Mouse (Mus musculus) heart, embryonic 16.5 days (tissue): ENCODE data around the gene Gm10300. TPM values are rescaled to one million over a fixed set of nuclear protein-coding genes. Genes with fewer than 3 reads are reported as not detected.

Experiments used
- ATAC-seq: fragments of 200-750 bp; cut with Nextera tagmentation; replicated peaks from 2 replicates; pipeline ENCODE4 v1.8.0; 2017; ENCODE audit warnings: moderate number of reproducible peaks; ENCODE audit not compliant: insufficient read depth, low FRiP score; ENCODE audit errors: extremely low read depth
- H3K27ac ChIP-seq: fragments of 300-500 bp; sonication (generic); 2 replicates; pipeline ENCODE4 v1.5.1; 2014; ENCODE audit warnings: mild to moderate bottlenecking, low read length, control low read depth, moderate library complexity
- H3K27me3 ChIP-seq: fragments of 300-500 bp; sonication (generic); 2 replicates; pipeline ENCODE4 v1.6.1; 2014; ENCODE audit warnings: low read length, mixed read lengths; ENCODE audit not compliant: control insufficient read depth, insufficient read depth
- H3K36me3 ChIP-seq: fragments of 300-500 bp; sonication (generic); 2 replicates; pipeline ENCODE4 v1.6.1; 2014; ENCODE audit not compliant: control insufficient read depth, insufficient read depth
- H3K4me1 ChIP-seq: fragments of 300-500 bp; sonication (generic); 2 replicates; pipeline ENCODE4 v1.6.1; 2014; ENCODE audit warnings: low read length, mixed read lengths; ENCODE audit not compliant: control insufficient read depth, insufficient read depth
- H3K4me2 ChIP-seq: fragments of 300-500 bp; sonication (generic); 2 replicates; pipeline ENCODE4 v1.6.1; 2014; ENCODE audit warnings: low read depth, mild to moderate bottlenecking, control low read depth, low read length
- H3K4me3 ChIP-seq: fragments of 300-500 bp; sonication (generic); 2 replicates; pipeline ENCODE4 v1.5.1; 2014; ENCODE audit warnings: mild to moderate bottlenecking, control low read depth, low read length
- H3K9ac ChIP-seq: fragments of 300-500 bp; sonication (generic); 2 replicates; pipeline ENCODE4 v1.6.1; 2014; ENCODE audit warnings: low read length, control low read depth
- H3K9me3 ChIP-seq: fragments of 300-500 bp; sonication (generic); replicated peaks from 2 replicates; pipeline ENCODE4 v1.6.1; 2016; ENCODE audit warnings: low read length; ENCODE audit not compliant: control insufficient read depth
- WGBS: fragments of 180-500 bp; shearing (Covaris S2); extraction: QIAGEN DNeasy Blood & Tissue Kit; methylation state at CpG from one replicate; pipeline ENCODE4 v1.1.7; 2014; 5-methylcytosine and 5-hydroxymethylcytosine counted together
- polyA plus RNA-seq: library from polyadenylated mRNA; unstranded; fragments of >200 nt; fragmentation: Nextera tagmentation; extraction: Ambion mirVana; gene quantifications from 2 replicates; pipeline ENCODE4 v1.2.1, GENCODE M21; 2015

Gm10300 gene
- polyA plus RNA-seq, 1 experiment from 2014 or later = 0.05 TPM

GRCm38 (mm10) chr4:132048995-132049404 is 25.5 kb upstream of the Gm10300 start:
- peaks cover 18% of the 10 kb centered on the region for H3K4me1 ChIP-seq
- H3K27me3 ChIP-seq = no peaks in the 10 kb centered on the region
- no peaks in the 10 kb centered on the region for H3K9me3 ChIP-seq
- peak overlapping the region; percentile 93 for H3K9ac ChIP-seq
- H3K36me3 ChIP-seq = no peaks in the 10 kb centered on the region
- WGBS = 0% methylated on average over 31 of the region's 46 CpGs
- H3K4me3 ChIP-seq = peak overlapping the region; percentile 92
- H3K27ac ChIP-seq = peak overlapping the region; percentile 76
- H3K4me2 ChIP-seq = peak overlapping the region; percentile 99
- peak; percentile 98 for ATAC-seq

GRCm38 (mm10) chr4:132049549-132050200 is 24.8 kb upstream of the Gm10300 start:
- peak overlapping the region; percentile 92 for H3K4me3 ChIP-seq
- WGBS = 14% methylated on average over 14 of the region's 15 CpGs
- peak overlapping the region; percentile 50 for H3K9ac ChIP-seq
- no peaks in the 10 kb centered on the region for H3K36me3 ChIP-seq
- H3K4me2 ChIP-seq = peak overlapping the region; percentile 99
- ATAC-seq = no peak
- peaks cover 16% of the 10 kb centered on the region for H3K4me1 ChIP-seq
- no peaks in the 10 kb centered on the region for H3K9me3 ChIP-seq
- H3K27ac ChIP-seq = peak overlapping the region; percentile 61
- H3K27me3 ChIP-seq = no peaks in the 10 kb centered on the region

GRCm38 (mm10) chr4:132051321-132052275 is 22.9 kb upstream of the Gm10300 start:
- Histone ChIP-seq H3K27me3 (no peaks in the 10 kb centered on the region), H3K4me1 (peaks cover 16% of the 10 kb centered on the region), H3K9me3 (no peaks in the 10 kb centered on the region), H3K36me3 (no peaks in the 10 kb centered on the region), H3K4me3 (no peak overlapping the region), H3K4me2 (no peak overlapping the region), H3K27ac (no peak overlapping the region), H3K9ac (no peak overlapping the region)
- ATAC-seq = no peak
- WGBS = 67% methylated on average over 10 of the region's 10 CpGs

GRCm38 (mm10) chr4:132057311-132057710 is 17.2 kb upstream of the Gm10300 start:
- Histone ChIP-seq H3K36me3 (no peaks in the 10 kb centered on the region), H3K27me3 (no peaks in the 10 kb centered on the region), H3K4me1 (peaks cover 19% of the 10 kb centered on the region), H3K9me3 (no peaks in the 10 kb centered on the region), H3K27ac (no peak overlapping the region; the same call in 1 of the 2 replicates), H3K4me3 (no peak overlapping the region), H3K9ac (no peak overlapping the region), H3K4me2 (no peak overlapping the region)
- ATAC-seq = no peak

GRCm38 (mm10) chr4:132059541-132059940 is 15.0 kb upstream of the Gm10300 start:
- Histone ChIP-seq H3K27ac (no peak overlapping the region), H3K27me3 (no peaks in the 10 kb centered on the region), H3K9ac (no peak overlapping the region), H3K9me3 (no peaks in the 10 kb centered on the region), H3K4me3 (no peak overlapping the region), H3K4me1 (peaks cover 23% of the 10 kb centered on the region), H3K4me2 (no peak overlapping the region), H3K36me3 (no peaks in the 10 kb centered on the region)
- no peak for ATAC-seq
- 97% methylated on average over 2 of the region's 2 CpGs for WGBS

GRCm38 (mm10) chr4:132060040-132060832 is 14.3 kb upstream of the Gm10300 start:
- no peak; the same call in 1 of the 2 replicates for ATAC-seq
- H3K9ac ChIP-seq = no peak overlapping the region
- H3K4me1 ChIP-seq = peaks cover 23% of the 10 kb centered on the region
- H3K36me3 ChIP-seq = no peaks in the 10 kb centered on the region
- no peak overlapping the region for H3K4me2 ChIP-seq
- H3K27me3 ChIP-seq = no peaks in the 10 kb centered on the region
- no peak overlapping the region for H3K4me3 ChIP-seq
- WGBS = 48% methylated on average over 17 of the region's 17 CpGs
- H3K9me3 ChIP-seq = no peaks in the 10 kb centered on the region
- no peak overlapping the region for H3K27ac ChIP-seq

GRCm38 (mm10) chr4:132062289-132062688 is 12.2 kb upstream of the Gm10300 start:
- peaks cover 33% of the 10 kb centered on the region for H3K4me1 ChIP-seq
- H3K9me3 ChIP-seq = no peaks in the 10 kb centered on the region
- 59% methylated on average over 8 of the region's 8 CpGs for WGBS
- H3K4me3 ChIP-seq = no peak overlapping the region
- H3K36me3 ChIP-seq = no peaks in the 10 kb centered on the region
- H3K9ac ChIP-seq = no peak overlapping the region
- no peak overlapping the region for H3K27ac ChIP-seq
- no peak for ATAC-seq
- no peak overlapping the region for H3K4me2 ChIP-seq
- no peaks in the 10 kb centered on the region for H3K27me3 ChIP-seq

- no peak for ATAC-seq
- peaks cover 29% of the 10 kb centered on the region for H3K4me1 ChIP-seq
- 62% methylated on average over 17 of the region's 17 CpGs for WGBS
- H3K9me3 ChIP-seq = no peaks in the 10 kb centered on the region
- no peak overlapping the region for H3K4me2 ChIP-seq
- H3K27me3 ChIP-seq = no peaks in the 10 kb centered on the region
- H3K9ac ChIP-seq = no peak overlapping the region
- H3K27ac ChIP-seq = no peak overlapping the region
- H3K36me3 ChIP-seq = no peaks in the 10 kb centered on the region
- H3K4me3 ChIP-seq = no peak overlapping the region
Observed at GRCm38 (mm10) chr4:132062934-132063884, 11.3 kb upstream of the Gm10300 start.
